Mouse (Mus musculus) stomach, postnatal 0 days (tissue): ENCODE measurements around the gene Il1rapl2. TPM values are rescaled to one million over a fixed set of nuclear protein-coding genes. Genes with fewer than 3 reads are reported as not detected.

ENCODE experiments used
- ATAC-seq: fragments of 200-750 bp; cut with Nextera tagmentation; 2 replicates; pipeline ENCODE4 v1.8.0; 2017; ENCODE audit not compliant: low FRiP score, low TSS enrichment
- DNase-seq: peaks from one replicate; pipeline ENCODE4 v3.0.0-alpha.2; 2016; ENCODE audit warnings: low spot score
- H3K27ac ChIP-seq: fragments of 300-500 bp; sonication (generic); replicated peaks from 2 replicates; pipeline ENCODE4 v1.5.1; 2014; ENCODE audit warnings: mild to moderate bottlenecking, control low read depth
- H3K27me3 ChIP-seq: fragments of 300-500 bp; sonication (generic); 2 replicates; pipeline ENCODE4 v1.6.1; 2014; ENCODE audit warnings: low read length; ENCODE audit not compliant: control insufficient read depth, insufficient read depth
- H3K36me3 ChIP-seq: fragments of 300-500 bp; sonication (generic); 2 replicates; pipeline ENCODE4 v1.6.1; 2014; ENCODE audit warnings: low read length, mixed read lengths; ENCODE audit not compliant: control insufficient read depth, insufficient read depth
- H3K4me1 ChIP-seq: fragments of 300-500 bp; sonication (generic); replicated peaks from 2 replicates; pipeline ENCODE4 v1.6.1; 2014; ENCODE audit warnings: antibody characterized with exemption; ENCODE audit not compliant: control insufficient read depth, insufficient read depth
- H3K4me2 ChIP-seq: fragments of 300-500 bp; sonication (generic); replicated peaks from 2 replicates; pipeline ENCODE4 v1.6.1; 2014; ENCODE audit warnings: low read depth, mild to moderate bottlenecking, control low read depth, moderate library complexity
- H3K4me3 ChIP-seq: fragments of 300-500 bp; sonication (generic); 2 replicates; pipeline ENCODE4 v1.5.1; 2014; ENCODE audit warnings: low read depth, low read length, control low read depth
- H3K9ac ChIP-seq: fragments of 300-500 bp; sonication (generic); 2 replicates; pipeline ENCODE4 v1.6.1; 2014; ENCODE audit warnings: mild to moderate bottlenecking, low read length, control low read depth, mixed read lengths
- H3K9me3 ChIP-seq: fragments of 300-500 bp; sonication (generic); 2 replicates; pipeline ENCODE4 v1.6.1; 2016; ENCODE audit warnings: low read length; ENCODE audit not compliant: control insufficient read depth
- CTCF ChIP-seq: IDR thresholded peaks from 2 replicates; pipeline ENCODE4 v1.5.1; 2016; ENCODE audit warnings: antibody characterized with exemption, low read depth, mild to moderate bottlenecking, moderate library complexity
- EP300 ChIP-seq: optimal IDR thresholded peaks from 2 replicates; pipeline ENCODE3; 2016; ENCODE audit warnings: antibody characterized with exemption
- WGBS: fragments of 180-500 bp; shearing (Covaris S2); extraction: QIAGEN DNeasy Blood & Tissue Kit; methylation state at CpG from one replicate; pipeline ENCODE4 v1.1.7; 2014; 5-methylcytosine and 5-hydroxymethylcytosine counted together
- polyA plus RNA-seq: library from polyadenylated mRNA; unstranded; fragments of >200 nt; fragmentation: Nextera tagmentation; extraction: Ambion mirVana; gene quantifications from 2 replicates; pipeline ENCODE4 v1.2.1, GENCODE M21; 2015

Il1rapl2 gene
- polyA plus RNA-seq, 1 experiment from 2014 or later: 0.04 TPM

GRCm38 (mm10) chrX:138500510-138500909 lies 930.1 kb downstream of the Il1rapl2 start:
- Histone ChIP-seq H3K4me1 (no peaks in the 10 kb centered on the region), H3K27me3 (no peaks in the 10 kb centered on the region), H3K9ac (no peak overlapping the region), H3K36me3 (no peaks in the 10 kb centered on the region), H3K9me3 (no peaks in the 10 kb centered on the region), H3K4me2 (no peak overlapping the region), H3K4me3 (no peak overlapping the region), H3K27ac (no peak overlapping the region)
- 81% methylated on average over 1 of the region's 1 CpGs for WGBS
- DNase-seq (no peak), ATAC-seq (no peak)
- no peak for TF ChIP-seq CTCF
- no peak for TF ChIP-seq EP300

- H3K4me3 ChIP-seq: no peak overlapping the region
- no peaks in the 10 kb centered on the region for H3K36me3 ChIP-seq
- WGBS: 43% methylated on average over 3 of the region's 3 CpGs
- no peak overlapping the region for H3K4me2 ChIP-seq
- H3K9ac ChIP-seq: no peak overlapping the region
- TF ChIP-seq CTCF (no peak), EP300 (no peak)
- DNase-seq: no peak
- no peaks in the 10 kb centered on the region for H3K9me3 ChIP-seq
- no peak overlapping the region for H3K27ac ChIP-seq
- H3K27me3 ChIP-seq: no peaks in the 10 kb centered on the region
- H3K4me1 ChIP-seq: no peaks in the 10 kb centered on the region
- no peak for ATAC-seq
Observed at GRCm38 (mm10) chrX:138505049-138505448, 934.6 kb downstream of the Il1rapl2 start.

- H3K36me3 ChIP-seq: no peaks in the 10 kb centered on the region
- no peaks in the 10 kb centered on the region for H3K4me1 ChIP-seq
- DNase-seq (no peak), ATAC-seq (no peak)
- no peak overlapping the region for H3K9ac ChIP-seq
- TF ChIP-seq CTCF (no peak), EP300 (no peak)
- H3K9me3 ChIP-seq: no peaks in the 10 kb centered on the region
- no peak overlapping the region for H3K4me2 ChIP-seq
- H3K27me3 ChIP-seq: no peaks in the 10 kb centered on the region
- WGBS: 53% methylated on average over 3 of the region's 3 CpGs
- no peak overlapping the region for H3K27ac ChIP-seq
- H3K4me3 ChIP-seq: no peak overlapping the region
Observed at GRCm38 (mm10) chrX:138620106-138620505, 1049.7 kb downstream of the Il1rapl2 start.

GRCm38 (mm10) chrX:138625311-138625710 lies 1054.9 kb downstream of the Il1rapl2 start:
- H3K27ac ChIP-seq: no peak overlapping the region
- TF ChIP-seq CTCF: no peak
- TF ChIP-seq EP300: no peak
- H3K27me3 ChIP-seq: no peaks in the 10 kb centered on the region
- no peak overlapping the region for H3K4me2 ChIP-seq
- no peak overlapping the region for H3K9ac ChIP-seq
- no peak overlapping the region for H3K4me3 ChIP-seq
- no peaks in the 10 kb centered on the region for H3K9me3 ChIP-seq
- ATAC-seq (no peak), DNase-seq (no peak)
- H3K4me1 ChIP-seq: no peaks in the 10 kb centered on the region
- no peaks in the 10 kb centered on the region for H3K36me3 ChIP-seq

GRCm38 (mm10) chrX:138722372-138722771 lies 1152.0 kb downstream of the Il1rapl2 start:
- H3K4me2 ChIP-seq: no peak overlapping the region
- no peaks in the 10 kb centered on the region for H3K4me1 ChIP-seq
- no peak overlapping the region for H3K4me3 ChIP-seq
- no peak overlapping the region for H3K9ac ChIP-seq
- no peak for DNase-seq
- no peak for ATAC-seq
- H3K36me3 ChIP-seq: no peaks in the 10 kb centered on the region
- TF ChIP-seq CTCF (no peak), EP300 (no peak)
- WGBS: 25% methylated on average over 1 of the region's 1 CpGs
- H3K27me3 ChIP-seq: no peaks in the 10 kb centered on the region
- no peak overlapping the region for H3K27ac ChIP-seq
- H3K9me3 ChIP-seq: no peaks in the 10 kb centered on the region

- no peak for DNase-seq
- TF ChIP-seq EP300 (no peak), CTCF (no peak)
- 38% methylated on average over 3 of the region's 3 CpGs for WGBS
Observed at GRCm38 (mm10) chrX:138800958-138801357, 1230.5 kb downstream of the Il1rapl2 start.

More at GRCm38 (mm10) chrX:138800958-138801357, 1230.5 kb downstream of the Il1rapl2 start:
- H3K27ac ChIP-seq: no peak overlapping the region
- no peaks in the 10 kb centered on the region for H3K27me3 ChIP-seq
- H3K36me3 ChIP-seq: no peaks in the 10 kb centered on the region
- no peaks in the 10 kb centered on the region for H3K9me3 ChIP-seq
- H3K9ac ChIP-seq: no peak overlapping the region
- no peak for ATAC-seq
- no peak overlapping the region for H3K4me2 ChIP-seq
- no peaks in the 10 kb centered on the region for H3K4me1 ChIP-seq
- no peak overlapping the region for H3K4me3 ChIP-seq
